Mouse (Mus musculus): ENCODE measurements at regions not wholly inside any gene's neighbourhood (a gene's known extent, or its start where the extent isn't known, plus 50 kb on each side); places are given as distances from the start of the nearest gene placed in this dataset.

DNA sequence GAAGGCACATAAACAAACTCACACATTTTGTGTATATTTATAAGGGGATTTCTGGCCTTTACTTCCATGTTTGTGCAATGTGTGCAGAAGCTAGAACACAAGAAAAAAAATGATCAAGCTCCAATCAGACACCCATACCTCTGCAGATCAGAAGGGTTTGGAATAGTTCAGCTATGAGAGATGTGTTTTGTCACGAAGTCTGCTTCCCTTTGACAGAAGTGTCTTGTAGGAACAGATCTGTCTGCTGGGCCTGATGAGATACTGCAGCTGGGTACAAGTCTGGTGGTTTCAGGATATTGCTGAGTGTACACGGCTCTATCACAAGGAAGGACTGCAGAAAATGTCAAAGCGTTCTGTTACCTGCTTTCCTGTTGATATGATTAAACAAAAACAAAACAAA, 176.2 kb upstream of the Maf start:
- H3K4me1 ChIP-seq (ENCODE audit: control insufficient read depth, insufficient read depth, low read length): no peaks in the 10 kb centered on the region
- H3K79me2 ChIP-seq (ENCODE audit: control insufficient read depth, insufficient read depth, low read length): no peaks in the 10 kb centered on the region
- H3K4me3 ChIP-seq (ENCODE audit: insufficient read depth, low read depth, low read length): no peak overlapping the region
- no peak for DNase-seq (ENCODE audit: extremely low read depth, low read depth, low spot score)
- 71% methylated on average over 3 of the region's 3 CpGs for WGBS
- no peak overlapping the region for H3K27ac ChIP-seq (replicated peaks; ENCODE audit: insufficient read depth, low read depth, low read length)
- no peaks in the 10 kb centered on the region for H3K27me3 ChIP-seq (ENCODE audit: control insufficient read depth, insufficient read depth, low read length)
- H3K36me3 ChIP-seq (ENCODE audit: control insufficient read depth, insufficient read depth, low read length): no peaks in the 10 kb centered on the region
- H3K9ac ChIP-seq (ENCODE audit: low read depth, low read length): no peak overlapping the region
- no peak for TF ChIP-seq CTCF (IDR thresholded peaks at IDR 0.05; ENCODE audit: low read depth, low read length)
- TF ChIP-seq POLR2A (IDR thresholded peaks at IDR 0.05; ENCODE audit: extremely low read depth, insufficient read depth, low read length): no peak

DNA sequence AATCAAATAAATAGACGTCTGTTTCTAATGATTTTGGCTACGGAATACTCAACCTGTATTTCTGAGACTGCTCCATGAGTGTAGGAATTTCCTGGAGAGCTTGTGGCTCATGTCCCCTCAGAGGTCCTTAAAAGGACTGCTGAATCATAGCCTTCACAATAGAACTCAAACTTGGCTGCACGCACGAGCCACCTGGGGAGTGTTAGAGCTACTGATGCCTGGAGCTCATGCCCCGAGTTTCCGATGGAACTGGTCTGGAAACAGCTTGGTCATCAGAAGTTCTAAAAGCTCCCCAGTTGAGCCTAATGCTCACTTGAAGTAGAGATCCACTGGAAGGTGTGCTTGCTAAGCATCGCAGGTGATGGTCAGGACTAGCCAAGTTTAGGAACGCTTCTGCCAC, 174.3 kb upstream of the Maf start:
- TF ChIP-seq POLR2A (IDR thresholded peaks at IDR 0.05; ENCODE audit: extremely low read depth, insufficient read depth, low read length) (no peak), CTCF (IDR thresholded peaks at IDR 0.05; ENCODE audit: low read depth, low read length) (no peak)
- DNase-seq (ENCODE audit: extremely low read depth, low read depth, low spot score): no peak
- Histone ChIP-seq H3K4me3 (ENCODE audit: insufficient read depth, low read depth, low read length) (no peak overlapping the region), H3K27ac (replicated peaks; ENCODE audit: insufficient read depth, low read depth, low read length) (no peak overlapping the region), H3K4me1 (ENCODE audit: control insufficient read depth, insufficient read depth, low read length) (no peaks in the 10 kb centered on the region), H3K27me3 (ENCODE audit: control insufficient read depth, insufficient read depth, low read length) (no peaks in the 10 kb centered on the region), H3K79me2 (ENCODE audit: control insufficient read depth, insufficient read depth, low read length) (no peaks in the 10 kb centered on the region), H3K36me3 (ENCODE audit: control insufficient read depth, insufficient read depth, low read length) (no peaks in the 10 kb centered on the region), H3K9ac (ENCODE audit: low read depth, low read length) (no peak overlapping the region)
- 86% methylated on average over 8 of the region's 8 CpGs for WGBS

DNA sequence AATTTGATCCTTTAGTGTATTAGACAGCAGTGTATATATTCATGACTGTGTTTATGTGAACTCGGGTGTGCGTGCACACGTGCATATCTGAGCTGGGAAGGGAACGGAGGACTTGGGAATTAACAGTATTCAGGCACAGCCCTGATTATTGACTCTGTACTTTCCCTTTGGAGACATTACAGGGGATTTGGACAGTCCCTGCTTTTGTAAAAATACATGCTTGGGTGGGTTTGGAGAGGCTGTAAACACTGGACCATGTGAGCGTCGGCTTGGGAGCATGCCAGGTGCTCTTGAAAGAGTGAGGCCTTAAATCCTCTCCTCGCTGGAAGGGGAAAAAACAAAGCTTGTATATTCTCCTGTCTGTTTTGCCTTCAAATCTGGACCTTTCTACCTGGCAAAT, 167.2 kb upstream of the Maf start:
- TF ChIP-seq POLR2A (IDR thresholded peaks at IDR 0.05; ENCODE audit: extremely low read depth, insufficient read depth, low read length): no peak
- no peak for TF ChIP-seq CTCF (IDR thresholded peaks at IDR 0.05; ENCODE audit: low read depth, low read length)
- 87% methylated on average over 7 of the region's 7 CpGs for WGBS
- DNase-seq (ENCODE audit: extremely low read depth, low read depth, low spot score): no peak
- Histone ChIP-seq H3K4me1 (ENCODE audit: control insufficient read depth, insufficient read depth, low read length) (no peaks in the 10 kb centered on the region), H3K36me3 (ENCODE audit: control insufficient read depth, insufficient read depth, low read length) (no peaks in the 10 kb centered on the region), H3K27ac (replicated peaks; ENCODE audit: insufficient read depth, low read depth, low read length) (no peak overlapping the region), H3K9ac (ENCODE audit: low read depth, low read length) (no peak overlapping the region), H3K79me2 (ENCODE audit: control insufficient read depth, insufficient read depth, low read length) (no peaks in the 10 kb centered on the region), H3K27me3 (ENCODE audit: control insufficient read depth, insufficient read depth, low read length) (no peaks in the 10 kb centered on the region), H3K4me3 (ENCODE audit: insufficient read depth, low read depth, low read length) (no peak overlapping the region)

DNA sequence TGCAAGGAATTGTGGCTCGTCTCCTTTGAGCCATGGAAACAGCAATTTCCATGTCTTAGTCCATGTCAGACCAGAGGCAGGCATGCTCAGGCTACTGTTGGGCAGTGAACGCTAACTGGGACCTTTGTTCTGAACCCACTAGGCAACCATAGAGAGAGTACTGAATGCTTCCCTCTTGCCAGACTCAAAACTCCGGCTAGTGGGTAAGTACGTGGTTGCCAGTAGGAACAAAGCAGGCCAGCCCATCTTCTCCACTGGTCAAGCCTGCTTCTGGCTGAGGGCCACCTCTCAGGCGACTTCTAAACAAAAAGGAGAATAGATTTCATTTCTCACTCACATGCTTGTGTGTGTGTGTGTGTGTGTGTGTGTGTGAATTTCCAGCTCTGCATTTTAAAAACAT, 163.8 kb upstream of the Maf start:
- H3K36me3 ChIP-seq (ENCODE audit: control insufficient read depth, insufficient read depth, low read length): no peaks in the 10 kb centered on the region
- H3K79me2 ChIP-seq (ENCODE audit: control insufficient read depth, insufficient read depth, low read length): no peaks in the 10 kb centered on the region
- no peaks in the 10 kb centered on the region for H3K4me1 ChIP-seq (ENCODE audit: control insufficient read depth, insufficient read depth, low read length)
- no peak for TF ChIP-seq POLR2A (IDR thresholded peaks at IDR 0.05; ENCODE audit: extremely low read depth, insufficient read depth, low read length)
- no peak overlapping the region for H3K27ac ChIP-seq (replicated peaks; ENCODE audit: insufficient read depth, low read depth, low read length)
- no peak for DNase-seq (ENCODE audit: extremely low read depth, low read depth, low spot score)
- H3K27me3 ChIP-seq (ENCODE audit: control insufficient read depth, insufficient read depth, low read length): no peaks in the 10 kb centered on the region
- no peak overlapping the region for H3K9ac ChIP-seq (ENCODE audit: low read depth, low read length)
- no peak overlapping the region for H3K4me3 ChIP-seq (ENCODE audit: insufficient read depth, low read depth, low read length)
- 83% methylated on average over 5 of the region's 5 CpGs for WGBS

DNA sequence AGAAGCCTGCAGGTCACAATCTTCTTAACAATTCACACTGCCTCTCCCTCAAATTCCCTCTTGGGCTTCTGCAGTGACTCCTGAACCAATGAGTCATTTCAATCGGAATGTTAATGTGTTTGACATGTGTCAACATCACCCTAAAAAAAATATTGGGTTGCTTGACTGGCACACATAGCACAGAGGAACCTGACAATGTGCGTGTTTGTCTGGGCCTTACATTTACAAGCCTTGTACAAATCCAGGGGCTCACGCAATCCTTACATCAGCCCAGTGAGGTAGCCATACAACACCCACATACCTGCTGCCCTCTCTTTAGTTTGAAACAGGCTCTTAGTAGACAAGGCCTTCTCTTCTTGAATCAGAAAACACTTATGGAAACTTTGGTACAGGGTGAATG, 153.8 kb upstream of the Maf start:
- Histone ChIP-seq H3K4me1 (ENCODE audit: control insufficient read depth, insufficient read depth, low read length) (peaks cover 5% of the 10 kb centered on the region), H3K27me3 (ENCODE audit: control insufficient read depth, insufficient read depth, low read length) (no peaks in the 10 kb centered on the region), H3K79me2 (ENCODE audit: control insufficient read depth, insufficient read depth, low read length) (no peaks in the 10 kb centered on the region), H3K9ac (ENCODE audit: low read depth, low read length) (no peak overlapping the region), H3K36me3 (ENCODE audit: control insufficient read depth, insufficient read depth, low read length) (no peaks in the 10 kb centered on the region), H3K4me3 (ENCODE audit: insufficient read depth, low read depth, low read length) (no peak overlapping the region), H3K27ac (replicated peaks; ENCODE audit: insufficient read depth, low read depth, low read length) (no peak overlapping the region)
- WGBS: 61% methylated on average over 3 of the region's 3 CpGs
- DNase-seq (ENCODE audit: extremely low read depth, low read depth, low spot score): no peak
- no peak for TF ChIP-seq CTCF (IDR thresholded peaks at IDR 0.05; ENCODE audit: low read depth, low read length)
- TF ChIP-seq POLR2A (IDR thresholded peaks at IDR 0.05; ENCODE audit: extremely low read depth, insufficient read depth, low read length): no peak

DNA sequence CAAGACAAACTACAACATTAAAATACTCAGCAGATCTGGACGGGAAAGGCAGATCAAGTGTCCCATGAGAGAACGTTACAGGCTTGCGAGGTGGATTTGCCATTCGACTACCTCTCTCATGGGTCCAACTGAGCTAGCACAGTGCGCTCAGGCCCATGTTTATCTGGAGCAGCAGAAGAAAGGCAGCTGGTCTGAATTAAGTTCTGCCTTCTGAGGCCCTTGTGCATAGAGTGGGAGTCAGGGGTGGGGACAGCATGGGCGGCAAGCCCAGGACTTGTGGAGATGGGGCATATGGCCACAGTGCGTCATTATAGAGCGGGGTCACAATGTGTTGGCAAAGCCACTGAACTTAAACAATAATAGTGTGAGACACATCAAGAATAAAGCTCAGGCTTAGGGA, 151.8 kb upstream of the Maf start:
- Histone ChIP-seq H3K36me3 (ENCODE audit: control insufficient read depth, insufficient read depth, low read length) (no peaks in the 10 kb centered on the region), H3K27me3 (ENCODE audit: control insufficient read depth, insufficient read depth, low read length) (no peaks in the 10 kb centered on the region), H3K79me2 (ENCODE audit: control insufficient read depth, insufficient read depth, low read length) (no peaks in the 10 kb centered on the region), H3K4me1 (ENCODE audit: control insufficient read depth, insufficient read depth, low read length) (peaks cover 5% of the 10 kb centered on the region), H3K27ac (replicated peaks; ENCODE audit: insufficient read depth, low read depth, low read length) (no peak overlapping the region), H3K4me3 (ENCODE audit: insufficient read depth, low read depth, low read length) (no peak overlapping the region), H3K9ac (ENCODE audit: low read depth, low read length) (no peak overlapping the region)
- no peak for TF ChIP-seq CTCF (IDR thresholded peaks at IDR 0.05; ENCODE audit: low read depth, low read length)
- TF ChIP-seq POLR2A (IDR thresholded peaks at IDR 0.05; ENCODE audit: extremely low read depth, insufficient read depth, low read length): no peak
- no peak for DNase-seq (ENCODE audit: extremely low read depth, low read depth, low spot score)
- WGBS: 94% methylated on average over 8 of the region's 8 CpGs

Measured in liver, adult 2 months (tissue).